Mouse (Mus musculus) gastrocnemius, postnatal 14 days (tissue): Measurements from ENCODE around the gene Wnt5a. TPM values are rescaled to one million over a fixed set of nuclear protein-coding genes. Genes with fewer than 3 reads are reported as not detected.

Experiments used
- DNase-seq: peaks from one replicate; pipeline ENCODE4 v3.0.0; 2021; ENCODE audit warnings: mixed read lengths
- intact Hi-C: fragments of 180-260 bp; cut with DNase I; formaldehyde crosslinking; loops from one replicate; pipeline ENCODE4 v1.15.1; 2025; ENCODE audit warnings: low total_unique reads
- total RNA-seq, 2 experiments: library from RNA; stranded (reverse); gene quantifications; 2 replicates each; pipeline ENCODE4 v1.2.3; 2021

Gene Wnt5a
- total RNA-seq, 2 experiments from 2014 or later: 6.6 to 10.0 TPM

DNA sequence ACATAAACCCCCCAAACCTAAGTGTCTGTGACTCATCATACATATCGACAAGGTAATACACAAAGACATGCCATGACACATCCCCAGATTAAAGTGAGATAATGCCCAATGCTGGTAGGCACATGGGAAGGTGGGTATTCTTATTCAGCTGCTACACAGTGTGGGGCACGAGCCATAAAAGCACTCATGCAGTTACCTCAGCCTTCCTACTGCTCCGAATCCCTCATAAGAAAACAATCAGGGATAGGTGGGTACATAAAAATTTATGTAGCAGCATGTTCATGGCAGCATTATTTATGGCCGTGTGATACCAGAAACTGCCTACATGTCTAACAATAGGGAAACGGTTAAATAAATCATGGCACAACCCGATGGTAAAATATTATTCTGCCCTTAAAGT is 35.0 kb downstream of the Wnt5a start:
- intact Hi-C loops: no loop called here
- no peak for DNase-seq

DNA sequence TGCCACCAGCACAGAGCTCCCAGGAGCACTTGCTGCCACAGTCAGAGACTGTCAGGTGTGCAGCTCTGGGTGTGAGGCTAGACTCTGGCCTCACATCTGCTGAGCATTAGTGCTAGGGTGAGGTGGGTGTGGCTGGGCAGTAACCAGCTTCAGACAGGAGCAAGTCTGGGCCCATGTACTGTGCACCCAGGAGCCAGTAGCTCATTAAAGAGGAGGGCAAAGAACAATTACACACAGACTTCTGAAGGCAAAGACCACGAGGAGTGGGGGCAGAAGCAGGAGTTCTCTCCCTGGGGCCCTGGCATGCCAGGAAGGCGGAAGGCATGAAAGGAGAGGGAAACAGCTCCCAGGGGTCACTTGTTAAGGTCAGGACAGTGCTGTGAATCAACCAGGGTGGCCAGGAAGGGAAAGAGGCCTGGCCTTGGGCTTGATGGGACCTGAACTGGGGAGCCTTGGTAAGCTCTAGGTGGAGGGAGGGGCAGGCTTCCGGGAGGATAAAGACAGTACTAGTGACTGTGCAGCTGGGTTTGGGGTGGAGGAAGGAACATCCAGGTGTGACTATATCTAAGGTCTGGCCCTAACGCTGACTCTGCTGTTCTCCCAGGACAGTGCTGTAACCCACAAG is 37.7 kb downstream of the Wnt5a start:
- intact Hi-C loops: no loop called here
- no peak for DNase-seq

DNA sequence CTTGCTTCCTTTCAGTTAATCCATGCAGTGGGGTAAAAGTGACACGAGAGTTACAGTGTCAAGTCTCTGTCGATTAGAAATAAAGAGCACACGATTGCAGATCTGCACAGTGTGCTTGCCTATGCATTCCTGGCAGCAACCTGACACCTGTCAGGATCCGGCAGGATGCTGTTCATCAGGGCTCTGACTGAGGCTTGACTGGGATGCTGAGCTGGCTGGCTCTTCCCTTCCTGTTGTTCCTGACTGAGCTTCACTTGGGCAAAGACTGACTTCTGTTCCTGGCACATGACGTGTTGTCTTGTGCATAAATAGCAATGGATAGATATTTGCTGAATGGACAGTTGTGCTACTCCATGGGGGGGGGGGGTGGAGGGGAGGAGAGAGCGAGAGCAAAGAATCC is 57.3 kb downstream of the Wnt5a start:
- no peak for DNase-seq
- intact Hi-C loops: no loop called here
